Mouse (Mus musculus): ENCODE data around the gene Castor2. TPM values are rescaled to one million over a fixed set of nuclear protein-coding genes. Genes with fewer than 3 reads are reported as not detected.
A peak's percentile ranks its signal among the peaks of the same experiment; 100 is the strongest.

Gene Castor2
- polyA plus RNA-seq, 1 experiment from 2014 or later = 2.1 TPM

- H3K4me3 ChIP-seq (ENCODE audit: low read depth, low read length) = no peak overlapping the region
Measured at GRCm38 (mm10) chr5:134151895-134152294, 52.4 kb downstream of the Castor2 start.

GRCm38 (mm10) chr5:134155916-134156466 is 56.5 kb downstream of the Castor2 start:
- ATAC-seq (replicated peaks; ENCODE audit: low FRiP score) = no peak
- 85% methylated on average over 7 of the region's 7 CpGs for WGBS

More at GRCm38 (mm10) chr5:134151895-134152294, 52.4 kb downstream of the Castor2 start:
- 83% methylated on average over 11 of the region's 11 CpGs for WGBS
- Histone ChIP-seq H3K4me2 (no peak overlapping the region), H3K9ac (ENCODE audit: low read depth, low read length) (no peak overlapping the region), H3K36me3 (ENCODE audit: control insufficient read depth, insufficient read depth, low read length) (peaks cover 56% of the 10 kb centered on the region), H3K4me1 (replicated peaks; ENCODE audit: control insufficient read depth, insufficient read depth, low read length) (no peaks in the 10 kb centered on the region; the same call in 1 of the 2 replicates), H3K27ac (ENCODE audit: low read depth, low read length) (no peak overlapping the region), H3K27me3 (replicated peaks; ENCODE audit: control insufficient read depth, insufficient read depth, low read length) (no peaks in the 10 kb centered on the region), H3K9me3 (ENCODE audit: control insufficient read depth, low read length) (no peaks in the 10 kb centered on the region)
- no peak for ATAC-seq (replicated peaks; ENCODE audit: low FRiP score)
- no peak for DNase-seq (ENCODE audit: low spot score)

GRCm38 (mm10) chr5:134164688-134165087 is 65.2 kb downstream of the Castor2 start:
- Histone ChIP-seq H3K27me3 (replicated peaks; ENCODE audit: control insufficient read depth, insufficient read depth, low read length) (no peaks in the 10 kb centered on the region), H3K27ac (ENCODE audit: low read depth, low read length) (no peak overlapping the region), H3K4me2 (no peak overlapping the region), H3K4me3 (ENCODE audit: low read depth, low read length) (no peak overlapping the region), H3K9ac (ENCODE audit: low read depth, low read length) (no peak overlapping the region), H3K9me3 (ENCODE audit: control insufficient read depth, low read length) (no peaks in the 10 kb centered on the region), H3K4me1 (replicated peaks; ENCODE audit: control insufficient read depth, insufficient read depth, low read length) (no peaks in the 10 kb centered on the region), H3K36me3 (ENCODE audit: control insufficient read depth, insufficient read depth, low read length) (peaks cover 33% of the 10 kb centered on the region)
- ATAC-seq (replicated peaks; ENCODE audit: low FRiP score) (no peak), DNase-seq (ENCODE audit: low spot score) (no peak)
- WGBS = 88% methylated on average over 5 of the region's 5 CpGs

More at GRCm38 (mm10) chr5:134155916-134156466, 56.5 kb downstream of the Castor2 start:
- Histone ChIP-seq H3K36me3 (ENCODE audit: control insufficient read depth, insufficient read depth, low read length) (peaks cover 48% of the 10 kb centered on the region), H3K4me3 (ENCODE audit: low read depth, low read length) (no peak overlapping the region), H3K9ac (ENCODE audit: low read depth, low read length) (no peak overlapping the region), H3K27ac (ENCODE audit: low read depth, low read length) (no peak overlapping the region), H3K9me3 (ENCODE audit: control insufficient read depth, low read length) (no peaks in the 10 kb centered on the region), H3K4me1 (replicated peaks; ENCODE audit: control insufficient read depth, insufficient read depth, low read length) (no peaks in the 10 kb centered on the region; the same call in 1 of the 2 replicates), H3K4me2 (no peak overlapping the region), H3K27me3 (replicated peaks; ENCODE audit: control insufficient read depth, insufficient read depth, low read length) (no peaks in the 10 kb centered on the region)
- DNase-seq (ENCODE audit: low spot score) = no peak

GRCm38 (mm10) chr5:134166642-134167041 is 67.1 kb downstream of the Castor2 start:
- no peak overlapping the region for H3K27ac ChIP-seq (ENCODE audit: low read depth, low read length)
- no peak for DNase-seq (ENCODE audit: low spot score)
- H3K9me3 ChIP-seq (ENCODE audit: control insufficient read depth, low read length) = no peaks in the 10 kb centered on the region
- WGBS = 87% methylated on average over 7 of the region's 7 CpGs
- no peak overlapping the region for H3K4me3 ChIP-seq (ENCODE audit: low read depth, low read length)
- H3K36me3 ChIP-seq (ENCODE audit: control insufficient read depth, insufficient read depth, low read length) = peaks cover 30% of the 10 kb centered on the region
- H3K4me2 ChIP-seq = no peak overlapping the region
- H3K27me3 ChIP-seq (replicated peaks; ENCODE audit: control insufficient read depth, insufficient read depth, low read length) = no peaks in the 10 kb centered on the region
- ATAC-seq (replicated peaks; ENCODE audit: low FRiP score) = no peak
- H3K9ac ChIP-seq (ENCODE audit: low read depth, low read length) = no peak overlapping the region
- H3K4me1 ChIP-seq (replicated peaks; ENCODE audit: control insufficient read depth, insufficient read depth, low read length) = no peaks in the 10 kb centered on the region

GRCm38 (mm10) chr5:134168033-134168432 is 68.5 kb downstream of the Castor2 start:
- Histone ChIP-seq H3K9me3 (ENCODE audit: control insufficient read depth, low read length) (no peaks in the 10 kb centered on the region), H3K27me3 (replicated peaks; ENCODE audit: control insufficient read depth, insufficient read depth, low read length) (no peaks in the 10 kb centered on the region), H3K4me3 (ENCODE audit: low read depth, low read length) (no peak overlapping the region), H3K9ac (ENCODE audit: low read depth, low read length) (no peak overlapping the region), H3K27ac (ENCODE audit: low read depth, low read length) (no peak overlapping the region), H3K4me1 (replicated peaks; ENCODE audit: control insufficient read depth, insufficient read depth, low read length) (no peaks in the 10 kb centered on the region), H3K36me3 (ENCODE audit: control insufficient read depth, insufficient read depth, low read length) (peaks cover 27% of the 10 kb centered on the region), H3K4me2 (no peak overlapping the region)
- 92% methylated on average over 9 of the region's 9 CpGs for WGBS
- no peak for ATAC-seq (replicated peaks; ENCODE audit: low FRiP score)
- DNase-seq (ENCODE audit: low spot score) = no peak

GRCm38 (mm10) chr5:134169231-134169630 is 69.7 kb downstream of the Castor2 start:
- Histone ChIP-seq H3K36me3 (ENCODE audit: control insufficient read depth, insufficient read depth, low read length) (peaks cover 18% of the 10 kb centered on the region), H3K4me1 (replicated peaks; ENCODE audit: control insufficient read depth, insufficient read depth, low read length) (no peaks in the 10 kb centered on the region; the same call in 1 of the 2 replicates), H3K27ac (ENCODE audit: low read depth, low read length) (no peak overlapping the region), H3K9me3 (ENCODE audit: control insufficient read depth, low read length) (no peaks in the 10 kb centered on the region), H3K9ac (ENCODE audit: low read depth, low read length) (no peak overlapping the region), H3K27me3 (replicated peaks; ENCODE audit: control insufficient read depth, insufficient read depth, low read length) (no peaks in the 10 kb centered on the region), H3K4me2 (no peak overlapping the region), H3K4me3 (ENCODE audit: low read depth, low read length) (no peak overlapping the region)
- 91% methylated on average over 10 of the region's 10 CpGs for WGBS
- ATAC-seq (replicated peaks; ENCODE audit: low FRiP score) (no peak), DNase-seq (ENCODE audit: low spot score) (no peak)

GRCm38 (mm10) chr5:134170167-134170566 is 70.7 kb downstream of the Castor2 start:
- no peaks in the 10 kb centered on the region for H3K9me3 ChIP-seq (ENCODE audit: control insufficient read depth, low read length)
- no peak overlapping the region for H3K9ac ChIP-seq (ENCODE audit: low read depth, low read length)
- no peak overlapping the region for H3K4me2 ChIP-seq
- H3K4me1 ChIP-seq (replicated peaks; ENCODE audit: control insufficient read depth, insufficient read depth, low read length) = peaks cover 8% of the 10 kb centered on the region
- DNase-seq (ENCODE audit: low spot score) = no peak
- peaks cover 19% of the 10 kb centered on the region for H3K36me3 ChIP-seq (ENCODE audit: control insufficient read depth, insufficient read depth, low read length)
- WGBS = 87% methylated on average over 8 of the region's 8 CpGs
- no peak overlapping the region for H3K4me3 ChIP-seq (ENCODE audit: low read depth, low read length)
- no peak for ATAC-seq (replicated peaks; ENCODE audit: low FRiP score)
- H3K27me3 ChIP-seq (replicated peaks; ENCODE audit: control insufficient read depth, insufficient read depth, low read length) = no peaks in the 10 kb centered on the region
- no peak overlapping the region for H3K27ac ChIP-seq (ENCODE audit: low read depth, low read length)

GRCm38 (mm10) chr5:134173206-134173605 is 73.7 kb downstream of the Castor2 start:
- no peak for ATAC-seq (replicated peaks; ENCODE audit: low FRiP score)
- Histone ChIP-seq H3K27ac (ENCODE audit: low read depth, low read length) (no peak overlapping the region), H3K9ac (ENCODE audit: low read depth, low read length) (no peak overlapping the region), H3K4me2 (no peak overlapping the region), H3K36me3 (ENCODE audit: control insufficient read depth, insufficient read depth, low read length) (peaks cover 12% of the 10 kb centered on the region; the same call in 1 of the 2 replicates), H3K4me1 (replicated peaks; ENCODE audit: control insufficient read depth, insufficient read depth, low read length) (peaks cover 14% of the 10 kb centered on the region), H3K27me3 (replicated peaks; ENCODE audit: control insufficient read depth, insufficient read depth, low read length) (no peaks in the 10 kb centered on the region), H3K4me3 (ENCODE audit: low read depth, low read length) (no peak overlapping the region), H3K9me3 (ENCODE audit: control insufficient read depth, low read length) (no peaks in the 10 kb centered on the region)
- 39% methylated on average over 4 of the region's 4 CpGs for WGBS
- DNase-seq (ENCODE audit: low spot score) = no peak

- peak; percentile 5; the same call in 1 of the 2 replicates for ATAC-seq (replicated peaks; ENCODE audit: low FRiP score)
- peak overlapping the region; percentile 72; the same call in 1 of the 2 replicates for H3K27ac ChIP-seq (ENCODE audit: low read depth, low read length)
Measured at GRCm38 (mm10) chr5:134175696-134176095, 76.2 kb downstream of the Castor2 start.

More at GRCm38 (mm10) chr5:134175696-134176095, 76.2 kb downstream of the Castor2 start:
- H3K36me3 ChIP-seq (ENCODE audit: control insufficient read depth, insufficient read depth, low read length) = peaks cover 6% of the 10 kb centered on the region; the same call in 1 of the 2 replicates
- no peaks in the 10 kb centered on the region for H3K9me3 ChIP-seq (ENCODE audit: control insufficient read depth, low read length)
- 7% methylated on average over 10 of the region's 10 CpGs for WGBS
- H3K27me3 ChIP-seq (replicated peaks; ENCODE audit: control insufficient read depth, insufficient read depth, low read length) = no peaks in the 10 kb centered on the region
- H3K4me1 ChIP-seq (replicated peaks; ENCODE audit: control insufficient read depth, insufficient read depth, low read length) = peaks cover 14% of the 10 kb centered on the region
- H3K4me3 ChIP-seq (ENCODE audit: low read depth, low read length) = peak overlapping the region; percentile 68
- DNase-seq (ENCODE audit: low spot score) = peak; percentile 48
- H3K9ac ChIP-seq (ENCODE audit: low read depth, low read length) = peak overlapping the region; percentile 62
- peak overlapping the region; percentile 85 for H3K4me2 ChIP-seq

All from liver, embryonic 11.5 days (tissue).